Mouse (Mus musculus) brain, embryonic 14.5 days (tissue): ENCODE data around the gene Gsk3b.
A peak's percentile ranks its signal among the peaks of the same experiment; 100 is the strongest.

Experiments used
- CTCF ChIP-seq: fragments of 200-500 bp; IDR thresholded peaks from 2 replicates; pipeline ENCODE4 v1.5.1; 2012; ENCODE audit warnings: inconsistent platforms, mild to moderate bottlenecking, moderate library complexity, borderline replicate concordance; ENCODE audit not compliant: insufficient read depth, insufficient read length; ENCODE audit errors: extremely low read depth
- POLR2A ChIP-seq: fragments of 200-500 bp; IDR thresholded peaks from 2 replicates; pipeline ENCODE4 v1.6.1; 2012; ENCODE audit warnings: mild to moderate bottlenecking, inconsistent platforms, borderline replicate concordance; ENCODE audit not compliant: poor library complexity, insufficient read depth, insufficient read length, severe bottlenecking; ENCODE audit errors: extremely low read depth

DNA sequence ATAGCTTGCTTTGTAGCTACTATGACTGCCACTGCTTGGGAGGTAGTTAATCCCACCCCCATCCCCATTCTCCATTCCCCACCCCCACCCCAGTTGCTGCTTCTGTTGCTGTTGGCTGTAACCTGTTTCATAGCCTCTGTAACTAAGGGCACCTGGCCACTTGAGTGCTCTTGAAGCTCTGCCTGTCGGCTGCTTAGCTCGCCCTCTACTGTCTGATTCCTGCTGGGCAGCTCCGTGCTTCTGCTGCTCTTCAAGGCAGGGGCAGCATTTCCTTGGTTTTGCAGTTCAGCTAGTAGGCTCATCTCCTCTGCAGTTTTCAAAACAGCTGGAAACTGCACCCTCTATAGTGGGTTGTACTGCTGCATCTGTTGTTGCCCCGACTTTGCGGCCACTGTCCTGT lies 48.5 kb downstream of the Gsk3b start:
- TF ChIP-seq CTCF (peak; percentile 52; the same call in 1 of the 2 replicates), POLR2A (no peak)
